Mouse (Mus musculus): ENCODE data around the gene Heca.
"Not testable (repeated sequence)": the region's sequence is repeated elsewhere in the genome, so short reads cannot be mapped to it uniquely, and the experiment has no call there.

Heca gene

GRCm38 (mm10) chr10:17947960-17948730 lies at the start of gene Heca:
Gene Heca, minus strand, starts transcription at chr10:17948067.
- in situ Hi-C loops (cut with MseI, MboI), result no loop called here

GRCm38 (mm10) chr10:17990576-17990975 lies 42.7 kb upstream of the Heca start:
- in situ Hi-C loops (cut with MseI, MboI), result no loop called here

GRCm38 (mm10) chr10:17989136-17989535 lies 41.3 kb upstream of the Heca start:
- in situ Hi-C loops (cut with MseI, MboI), result no loop called here

GRCm38 (mm10) chr10:17987823-17988423 lies 40.1 kb upstream of the Heca start:
- in situ Hi-C loops (cut with MseI, MboI), result no loop called here

- in situ Hi-C loops (cut with MseI, MboI), result no loop called here
Measured at GRCm38 (mm10) chr10:17983313-17983712, 35.4 kb upstream of the Heca start.

- in situ Hi-C loops (cut with MseI, MboI), result no loop called here
Measured at GRCm38 (mm10) chr10:17966090-17966489, 18.2 kb upstream of the Heca start.

- in situ Hi-C loops (cut with MseI, MboI), result no loop called here
Measured at GRCm38 (mm10) chr10:17950761-17951160, 2.9 kb upstream of the Heca start.

- in situ Hi-C loops (cut with MseI, MboI), result no loop called here
Measured at GRCm38 (mm10) chr10:17947175-17947906, 526 bp downstream of the Heca start.

GRCm38 (mm10) chr10:17946799-17947174 lies 1.1 kb downstream of the Heca start:
- in situ Hi-C loops (cut with MseI, MboI), result not testable (repeated sequence)

- in situ Hi-C loops (cut with MseI, MboI), result no loop called here
Measured at GRCm38 (mm10) chr10:17946046-17946445, 1.8 kb downstream of the Heca start.

- in situ Hi-C loops (cut with MseI, MboI), result no loop called here
Measured at GRCm38 (mm10) chr10:17933622-17934021, 14.2 kb downstream of the Heca start.

GRCm38 (mm10) chr10:17932131-17932530 lies 15.7 kb downstream of the Heca start:
- in situ Hi-C loops (cut with MseI, MboI), result no loop called here

GRCm38 (mm10) chr10:17931157-17931556 lies 16.7 kb downstream of the Heca start:
- in situ Hi-C loops (cut with MseI, MboI), result no loop called here

- in situ Hi-C loops (cut with MseI, MboI), result no loop called here
Measured at GRCm38 (mm10) chr10:17930445-17931083, 17.3 kb downstream of the Heca start.

GRCm38 (mm10) chr10:17925200-17925599 lies 22.7 kb downstream of the Heca start:
- in situ Hi-C loops (cut with MseI, MboI), result no loop called here

- in situ Hi-C loops (cut with MseI, MboI), result no loop called here
Measured at GRCm38 (mm10) chr10:17924166-17924565, 23.7 kb downstream of the Heca start.

- in situ Hi-C loops (cut with MseI, MboI), result no loop called here
Measured at GRCm38 (mm10) chr10:17921381-17921780, 26.5 kb downstream of the Heca start.

GRCm38 (mm10) chr10:17919971-17920370 lies 27.9 kb downstream of the Heca start:
- in situ Hi-C loops (cut with MseI, MboI), result no loop called here

GRCm38 (mm10) chr10:17919032-17919431 lies 28.8 kb downstream of the Heca start:
- in situ Hi-C loops (cut with MseI, MboI), result no loop called here

GRCm38 (mm10) chr10:17908731-17909130 lies 39.1 kb downstream of the Heca start:
- in situ Hi-C loops (cut with MseI, MboI), result no loop called here

- in situ Hi-C loops (cut with MseI, MboI), result not testable (repeated sequence)
Measured at GRCm38 (mm10) chr10:17906405-17906804, 41.5 kb downstream of the Heca start.

GRCm38 (mm10) chr10:17903449-17903848 lies 44.4 kb downstream of the Heca start:
- in situ Hi-C loops (cut with MseI, MboI), result no loop called here

Measured in mouse trophoblast stem cell (cell line).